Mouse (Mus musculus) ovary, adult 10 weeks (tissue): ENCODE measurements around the gene Rnf169. TPM values are rescaled to one million over a fixed set of nuclear protein-coding genes. Genes with fewer than 3 reads are reported as not detected.

Experiments
- polyA plus RNA-seq: library from polyadenylated mRNA; stranded (reverse); fragments of 350-450 nt; fragmentation: Illumina TruSeq; extraction: RNeasy Lipid Tissue Mini Kit (QIAGEN cat#74804); gene quantifications from one replicate; pipeline ENCODE4 v1.2.3, GENCODE M21; 2014

The Rnf169 gene
- polyA plus RNA-seq, result 14.0 TPM

DNA sequence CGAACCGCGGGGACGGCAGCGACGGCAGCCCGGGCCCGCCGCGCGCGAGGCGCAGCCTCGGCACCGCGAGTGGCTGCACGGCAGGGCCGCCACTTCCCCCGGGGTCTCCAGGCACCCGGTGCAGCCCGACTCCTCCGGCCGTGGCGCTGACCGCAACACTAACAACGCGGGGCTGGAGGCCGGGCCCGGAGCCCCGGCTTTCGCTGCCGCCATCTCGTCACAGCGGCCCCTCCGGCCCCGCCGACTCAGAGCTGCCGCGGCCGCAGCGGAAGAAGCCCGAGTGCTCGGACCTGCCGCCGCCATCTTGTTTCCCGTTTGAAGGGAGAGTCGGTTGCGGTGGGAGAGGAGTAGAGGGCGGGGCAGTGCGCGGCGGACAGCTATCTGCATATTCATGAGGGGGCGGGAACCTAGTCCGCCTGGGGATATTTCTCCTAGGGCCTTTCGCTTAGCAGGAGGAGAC lies at the start of gene Rnf169:
Gene Rnf169, minus strand, starts transcription at position 317 of the 460 bp plus-strand sequence.

DNA sequence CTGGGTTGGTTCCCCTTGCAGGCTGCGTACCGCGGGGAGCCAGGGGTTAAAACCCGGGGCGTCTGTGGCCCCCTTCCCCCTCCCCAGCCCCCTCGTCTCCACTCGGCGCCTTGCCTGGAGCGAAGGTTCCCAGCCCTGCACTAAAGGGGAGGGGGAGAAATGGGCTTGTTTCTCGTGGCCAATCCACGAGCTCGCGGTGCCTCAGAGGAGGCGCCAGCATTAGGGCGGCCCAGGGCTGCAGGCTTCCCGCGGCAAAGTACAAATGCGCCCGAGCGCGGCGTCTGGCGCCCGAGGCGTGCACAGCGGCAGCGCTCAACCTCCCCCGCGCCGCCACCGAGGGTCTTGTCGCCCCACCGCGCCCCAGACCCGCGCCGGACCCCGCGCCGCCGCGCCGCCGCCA lies 25.5 kb upstream of the Rnf169 start, which contains the start of gene Chrdl2:
Gene Chrdl2, plus strand, starts transcription at position 383 of the 400 bp plus-strand sequence.

Other genes starting within 250 kb of the Rnf169 start
- not detected for gene Olfr521, start 216.9 kb downstream of the Rnf169 start, polyA plus RNA-seq
- gene Neu3, start 152.0 kb downstream of the Rnf169 start, polyA plus RNA-seq, result 57.4 TPM
- not detected for gene Xrra1, start 121.3 kb downstream of the Rnf169 start, polyA plus RNA-seq
- 370 TPM for gene Spcs2, start 117.0 kb downstream of the Rnf169 start, polyA plus RNA-seq
- 0.37 TPM for gene Chrdl2, start 25.7 kb upstream of the Rnf169 start, polyA plus RNA-seq
- gene Pold3, start 141.1 kb upstream of the Rnf169 start, polyA plus RNA-seq, result 39.6 TPM
- 35.6 TPM for gene Lipt2, start 178.8 kb upstream of the Rnf169 start, polyA plus RNA-seq
- gene Kcne3, start 196.1 kb upstream of the Rnf169 start, polyA plus RNA-seq, result 45.4 TPM
- 64.4 TPM for gene Pgm2l1, start 246.9 kb upstream of the Rnf169 start, polyA plus RNA-seq